Mouse (Mus musculus) stomach, postnatal 0 days (tissue): ENCODE results near the gene Pomc. TPM values are rescaled to one million over a fixed set of nuclear protein-coding genes. Genes with fewer than 3 reads are reported as not detected.

Source experiments
- ATAC-seq: fragments of 200-750 bp; cut with Nextera tagmentation; 2 replicates; pipeline ENCODE4 v1.8.0; 2017; ENCODE audit not compliant: low FRiP score, low TSS enrichment
- DNase-seq: peaks from one replicate; pipeline ENCODE4 v3.0.0-alpha.2; 2016; ENCODE audit warnings: low spot score
- H3K27ac ChIP-seq: fragments of 300-500 bp; sonication (generic); replicated peaks from 2 replicates; pipeline ENCODE4 v1.5.1; 2014; ENCODE audit warnings: mild to moderate bottlenecking, control low read depth
- H3K27me3 ChIP-seq: fragments of 300-500 bp; sonication (generic); 2 replicates; pipeline ENCODE4 v1.6.1; 2014; ENCODE audit warnings: low read length; ENCODE audit not compliant: control insufficient read depth, insufficient read depth
- H3K36me3 ChIP-seq: fragments of 300-500 bp; sonication (generic); 2 replicates; pipeline ENCODE4 v1.6.1; 2014; ENCODE audit warnings: low read length, mixed read lengths; ENCODE audit not compliant: control insufficient read depth, insufficient read depth
- H3K4me1 ChIP-seq: fragments of 300-500 bp; sonication (generic); replicated peaks from 2 replicates; pipeline ENCODE4 v1.6.1; 2014; ENCODE audit warnings: antibody characterized with exemption; ENCODE audit not compliant: control insufficient read depth, insufficient read depth
- H3K4me2 ChIP-seq: fragments of 300-500 bp; sonication (generic); replicated peaks from 2 replicates; pipeline ENCODE4 v1.6.1; 2014; ENCODE audit warnings: low read depth, mild to moderate bottlenecking, control low read depth, moderate library complexity
- H3K4me3 ChIP-seq: fragments of 300-500 bp; sonication (generic); 2 replicates; pipeline ENCODE4 v1.5.1; 2014; ENCODE audit warnings: low read depth, low read length, control low read depth
- H3K9ac ChIP-seq: fragments of 300-500 bp; sonication (generic); 2 replicates; pipeline ENCODE4 v1.6.1; 2014; ENCODE audit warnings: mild to moderate bottlenecking, low read length, control low read depth, mixed read lengths
- H3K9me3 ChIP-seq: fragments of 300-500 bp; sonication (generic); 2 replicates; pipeline ENCODE4 v1.6.1; 2016; ENCODE audit warnings: low read length; ENCODE audit not compliant: control insufficient read depth
- CTCF ChIP-seq: IDR thresholded peaks from 2 replicates; pipeline ENCODE4 v1.5.1; 2016; ENCODE audit warnings: antibody characterized with exemption, low read depth, mild to moderate bottlenecking, moderate library complexity
- EP300 ChIP-seq: optimal IDR thresholded peaks from 2 replicates; pipeline ENCODE3; 2016; ENCODE audit warnings: antibody characterized with exemption
- WGBS: fragments of 180-500 bp; shearing (Covaris S2); extraction: QIAGEN DNeasy Blood & Tissue Kit; methylation state at CpG from one replicate; pipeline ENCODE4 v1.1.7; 2014; 5-methylcytosine and 5-hydroxymethylcytosine counted together
- polyA plus RNA-seq: library from polyadenylated mRNA; unstranded; fragments of >200 nt; fragmentation: Nextera tagmentation; extraction: Ambion mirVana; gene quantifications from 2 replicates; pipeline ENCODE4 v1.2.1, GENCODE M21; 2015

Gene Pomc
- polyA plus RNA-seq, 1 experiment from 2014 or later: 0.96 TPM

DNA sequence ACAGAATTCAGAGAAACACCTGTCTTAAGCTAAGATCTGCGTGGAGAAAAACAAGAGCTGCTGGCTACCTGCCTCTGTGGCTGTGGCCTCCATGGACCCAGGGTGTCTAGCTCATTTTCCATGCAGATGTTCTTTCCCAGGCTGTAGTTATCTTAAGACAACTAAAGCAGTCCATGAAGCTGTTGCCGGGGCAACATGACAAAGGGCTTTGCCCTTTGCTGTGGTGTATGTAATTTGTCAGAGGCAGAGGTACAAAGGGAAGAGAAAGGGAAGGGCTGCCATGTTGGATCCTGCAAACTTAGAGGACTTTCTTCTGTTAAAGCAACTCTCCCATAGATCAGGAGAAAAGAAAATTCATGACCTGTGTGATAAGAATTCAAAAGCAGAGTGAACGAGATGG, 36.3 kb downstream of the Pomc start:
- no peak overlapping the region for H3K9ac ChIP-seq
- H3K9me3 ChIP-seq: no peaks in the 10 kb centered on the region
- no peak for TF ChIP-seq EP300
- no peak for TF ChIP-seq CTCF
- no peaks in the 10 kb centered on the region for H3K4me1 ChIP-seq
- DNase-seq (no peak), ATAC-seq (no peak)
- H3K27ac ChIP-seq: no peak overlapping the region
- 78% methylated on average over 3 of the region's 3 CpGs for WGBS
- no peak overlapping the region for H3K4me2 ChIP-seq
- H3K27me3 ChIP-seq: no peaks in the 10 kb centered on the region
- H3K4me3 ChIP-seq: no peak overlapping the region
- H3K36me3 ChIP-seq: no peaks in the 10 kb centered on the region

DNA sequence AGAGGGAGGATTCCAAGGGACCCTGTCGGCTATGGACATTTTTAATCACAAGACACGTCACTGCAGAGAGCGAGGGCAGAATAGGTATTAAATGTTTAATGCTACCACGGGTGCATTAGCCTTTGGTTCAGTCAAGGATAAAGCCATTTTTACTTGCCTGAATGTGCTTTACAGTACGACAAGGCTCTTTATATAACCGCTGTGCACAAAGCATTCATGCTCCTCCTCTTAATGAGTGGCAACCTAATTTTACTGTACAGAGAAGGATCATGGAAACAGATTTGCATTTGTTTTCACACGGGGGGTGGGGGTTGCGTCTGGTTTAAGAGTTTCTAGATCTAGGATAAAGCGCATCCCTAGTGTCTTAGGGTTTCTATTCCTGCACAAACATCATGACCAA, 42.0 kb downstream of the Pomc start:
- ATAC-seq (no peak), DNase-seq (no peak)
- no peak overlapping the region for H3K27ac ChIP-seq
- H3K9me3 ChIP-seq: no peaks in the 10 kb centered on the region
- H3K4me3 ChIP-seq: no peak overlapping the region
- H3K27me3 ChIP-seq: no peaks in the 10 kb centered on the region
- no peak overlapping the region for H3K9ac ChIP-seq
- H3K4me1 ChIP-seq: no peaks in the 10 kb centered on the region
- TF ChIP-seq EP300: no peak
- H3K36me3 ChIP-seq: no peaks in the 10 kb centered on the region
- H3K4me2 ChIP-seq: no peak overlapping the region
- WGBS: 85% methylated on average over 9 of the region's 9 CpGs

DNA sequence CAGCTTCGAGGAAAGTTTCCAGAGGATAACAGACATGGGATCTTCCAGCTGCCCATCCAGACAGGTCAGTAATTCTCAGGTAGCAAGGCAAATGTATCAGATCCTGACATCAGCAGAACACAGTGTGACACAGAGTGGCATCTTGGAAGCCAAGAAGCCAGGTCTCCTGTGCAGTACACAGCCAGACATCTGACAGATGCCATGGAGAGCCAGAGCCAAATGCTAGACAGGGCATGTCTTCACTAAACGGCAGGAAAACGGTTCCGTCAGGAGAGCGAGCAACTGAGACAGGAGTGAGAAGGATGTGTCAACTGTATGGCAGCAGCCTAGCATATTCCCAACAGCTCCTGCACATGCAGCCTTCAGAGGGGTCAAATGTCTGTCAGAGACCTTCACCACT, 45.7 kb downstream of the Pomc start:
- no peak overlapping the region for H3K9ac ChIP-seq
- ATAC-seq (no peak), DNase-seq (no peak)
- H3K4me3 ChIP-seq: no peak overlapping the region
- H3K4me2 ChIP-seq: no peak overlapping the region
- H3K9me3 ChIP-seq: no peaks in the 10 kb centered on the region
- H3K27ac ChIP-seq: no peak overlapping the region
- no peaks in the 10 kb centered on the region for H3K36me3 ChIP-seq
- no peaks in the 10 kb centered on the region for H3K27me3 ChIP-seq
- H3K4me1 ChIP-seq: no peaks in the 10 kb centered on the region
- WGBS: 88% methylated on average over 5 of the region's 5 CpGs
- TF ChIP-seq CTCF (no peak), EP300 (no peak)

DNA sequence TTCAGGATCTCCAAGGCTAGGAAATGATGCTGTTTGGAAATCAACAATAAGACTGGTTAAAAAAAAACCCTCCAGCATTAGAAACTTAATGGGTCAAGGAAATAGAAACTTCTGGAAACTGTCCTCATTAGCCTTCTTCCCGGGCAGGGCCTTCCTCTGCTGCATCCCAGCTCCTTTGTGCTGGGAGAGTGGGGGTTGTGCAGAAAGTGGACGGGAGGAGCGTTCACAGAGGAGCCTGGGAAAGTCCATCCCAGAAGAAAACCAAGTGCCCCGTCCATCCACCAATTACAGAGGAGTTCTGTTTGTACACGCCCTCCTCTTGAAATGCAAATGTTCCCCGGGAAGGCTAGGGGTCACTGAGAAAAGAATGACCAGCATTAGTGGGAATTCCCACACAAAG, 49.9 kb downstream of the Pomc start:
- Histone ChIP-seq H3K4me2 (no peak overlapping the region), H3K4me3 (no peak overlapping the region), H3K4me1 (no peaks in the 10 kb centered on the region), H3K27me3 (no peaks in the 10 kb centered on the region), H3K27ac (no peak overlapping the region), H3K9ac (no peak overlapping the region), H3K9me3 (no peaks in the 10 kb centered on the region), H3K36me3 (no peaks in the 10 kb centered on the region)
- DNase-seq: no peak
- ATAC-seq: no peak
- TF ChIP-seq EP300 (no peak), CTCF (no peak)
- 29% methylated on average over 6 of the region's 6 CpGs for WGBS

DNA sequence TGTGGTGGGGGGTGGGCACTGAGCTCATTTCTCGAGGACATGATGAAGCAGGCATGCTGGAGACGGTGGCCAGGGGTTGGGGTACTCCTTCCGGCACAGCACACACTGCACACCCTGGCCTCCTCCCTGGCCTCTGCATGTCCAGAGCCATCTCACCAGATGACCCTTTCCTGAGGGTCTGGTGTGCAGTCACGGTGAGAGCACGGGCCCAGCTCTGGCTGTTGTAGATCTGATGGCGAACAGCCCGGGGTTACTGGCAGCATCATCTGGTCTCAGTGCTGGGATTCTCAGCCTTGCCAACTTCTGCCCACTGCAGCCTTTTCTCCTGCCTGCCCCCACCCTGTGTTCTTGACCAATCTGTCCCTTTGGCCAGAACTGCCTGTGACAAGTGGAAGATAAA, 51.3 kb downstream of the Pomc start:
- TF ChIP-seq EP300 (no peak), CTCF (no peak)
- Histone ChIP-seq H3K27ac (no peak overlapping the region), H3K9ac (no peak overlapping the region), H3K4me3 (no peak overlapping the region), H3K36me3 (no peaks in the 10 kb centered on the region), H3K4me2 (no peak overlapping the region), H3K9me3 (no peaks in the 10 kb centered on the region), H3K27me3 (no peaks in the 10 kb centered on the region), H3K4me1 (no peaks in the 10 kb centered on the region)
- no peak for DNase-seq
- no peak; the same call in 1 of the 2 replicates for ATAC-seq
- 70% methylated on average over 7 of the region's 7 CpGs for WGBS

DNA sequence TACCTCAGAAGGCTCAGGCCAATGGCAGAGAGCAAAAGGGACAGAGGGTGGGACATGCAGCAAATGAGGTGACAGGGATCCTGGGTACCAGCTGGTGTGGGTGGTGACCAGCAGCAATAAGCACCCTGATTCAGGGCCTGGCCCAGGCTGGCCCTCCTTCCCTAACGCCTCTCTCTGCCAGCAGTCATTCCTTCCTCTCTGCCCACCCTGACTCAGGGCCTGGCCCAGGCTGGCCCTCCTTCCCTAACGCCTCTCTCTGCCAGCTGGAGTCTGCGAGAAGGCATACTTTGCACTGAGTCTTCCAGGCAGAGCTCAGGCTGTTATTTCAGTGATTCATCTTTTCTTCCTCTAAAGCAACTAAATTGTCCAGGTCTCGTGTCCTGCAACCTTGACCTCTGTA, 52.4 kb downstream of the Pomc start:
- TF ChIP-seq CTCF: no peak
- Histone ChIP-seq H3K4me3 (no peak overlapping the region), H3K27ac (peak overlapping the region; percentile 49; the same call in 1 of the 2 replicates), H3K9ac (no peak overlapping the region), H3K9me3 (no peaks in the 10 kb centered on the region), H3K4me1 (no peaks in the 10 kb centered on the region), H3K27me3 (no peaks in the 10 kb centered on the region), H3K36me3 (no peaks in the 10 kb centered on the region), H3K4me2 (no peak overlapping the region)
- ATAC-seq: 0 out of 2 replicates have a peak, but pooled peaks have one; percentile 45
- WGBS: 43% methylated on average over 4 of the region's 4 CpGs
- DNase-seq: no peak
